In the genomic region with DNA sequence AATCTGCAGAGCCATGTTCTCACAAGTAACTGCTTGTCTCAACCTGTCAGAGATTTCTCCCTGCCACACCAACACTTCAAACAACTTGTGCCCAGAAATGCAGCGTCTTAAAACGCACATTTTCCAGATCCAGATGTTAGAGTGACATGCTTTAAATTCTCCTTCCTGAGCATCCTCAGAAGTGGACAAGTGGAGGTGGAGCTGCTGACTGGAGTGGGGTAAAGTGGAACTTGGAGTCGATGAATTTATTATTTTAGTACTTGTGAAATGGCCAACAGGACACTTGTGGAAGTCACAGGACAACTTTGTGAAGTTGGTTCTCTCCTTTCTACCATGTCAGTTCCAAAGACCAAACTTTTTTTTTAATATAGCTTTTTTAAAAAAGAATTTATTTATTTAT, we compare ENCODE assay signal across 28 mouse cellular contexts. TPM values are rescaled to one million over a fixed set of nuclear protein-coding genes. Genes with fewer than 3 reads are reported as not detected.
"Had no signal": no experiment of that assay in that cellular context is flagged by ENCODE, and none has a peak within 500 bp of the region (broad histone marks: within the 10 kb centered on the region; RNA-seq: fewer than 3 reads in every experiment).

No protein-coding gene starts in this region.

- H3K4me1 ChIP-seq: embryonic facial prominence, embryonic 10.5 days; embryonic facial prominence, embryonic 12.5 days; embryonic facial prominence, embryonic 13.5 days; embryonic facial prominence, embryonic 15.5 days; forebrain, embryonic 10.5 days; forebrain, embryonic 12.5 days; forebrain, embryonic 13.5 days; forebrain, embryonic 15.5 days had no signal

- H3K4me2 ChIP-seq: embryonic facial prominence, embryonic 12.5 days; embryonic facial prominence, embryonic 13.5 days; embryonic facial prominence, embryonic 15.5 days; forebrain, embryonic 12.5 days; forebrain, embryonic 13.5 days; forebrain, embryonic 15.5 days had no signal

- H3K9ac ChIP-seq: embryonic facial prominence, embryonic 12.5 days; embryonic facial prominence, embryonic 13.5 days; embryonic facial prominence, embryonic 15.5 days; forebrain, embryonic 12.5 days; forebrain, embryonic 13.5 days; forebrain, embryonic 15.5 days; forebrain, postnatal 0 days had no signal

- H3K27ac ChIP-seq: embryonic facial prominence, embryonic 10.5 days; embryonic facial prominence, embryonic 12.5 days; embryonic facial prominence, embryonic 13.5 days; embryonic facial prominence, embryonic 15.5 days; forebrain, embryonic 10.5 days; forebrain, embryonic 12.5 days; forebrain, embryonic 13.5 days; forebrain, embryonic 15.5 days; gastrocnemius, adult 2 months; heart, adult 2 months had no signal

- H3K36me3 ChIP-seq: embryonic facial prominence, embryonic 12.5 days; embryonic facial prominence, embryonic 15.5 days; forebrain, embryonic 12.5 days; forebrain, embryonic 15.5 days had no signal

- ATAC-seq: forebrain, embryonic 13.5 days; forebrain, embryonic 14.5 days; forebrain, embryonic 15.5 days; forebrain, embryonic 16.5 days; forebrain, postnatal 0 days had no signal

- H3K27me3 ChIP-seq: embryonic facial prominence, embryonic 12.5 days; embryonic facial prominence, embryonic 13.5 days; embryonic facial prominence, embryonic 15.5 days; forebrain, embryonic 12.5 days; forebrain, embryonic 13.5 days; forebrain, embryonic 15.5 days had no signal

- H3K9me3 ChIP-seq: embryonic facial prominence, embryonic 10.5 days; embryonic facial prominence, embryonic 12.5 days; embryonic facial prominence, embryonic 13.5 days; embryonic facial prominence, embryonic 15.5 days; forebrain, embryonic 10.5 days; forebrain, embryonic 12.5 days; forebrain, embryonic 13.5 days; forebrain, embryonic 15.5 days had no signal

- H3K4me3 ChIP-seq: embryonic facial prominence, embryonic 10.5 days; embryonic facial prominence, embryonic 12.5 days; embryonic facial prominence, embryonic 13.5 days; embryonic facial prominence, embryonic 15.5 days; erythroblast, embryonic 14.5 days; forebrain, embryonic 10.5 days; forebrain, embryonic 12.5 days; forebrain, embryonic 13.5 days; forebrain, embryonic 15.5 days; gastrocnemius, adult 2 months; heart, adult 2 months had no signal

- DNase-seq: cerebellum, adult 2 months; cerebellum, adult 8-10 months; cerebellum, adult 9-10 months; cerebellum, adult 9-11 months; cerebellum, postnatal 10 days; cerebellum, postnatal 14 days; cerebellum, postnatal 25 days; cerebellum, postnatal 36 days; embryo, embryonic 11 days; forebrain, postnatal 0 days; gastrocnemius, adult 2 months; gastrocnemius, postnatal 10 days; gastrocnemius, postnatal 14 days; gastrocnemius, postnatal 25 days; gastrocnemius, postnatal 36 days; heart, adult 18-20 months; heart, adult 2 months had no signal

RNA-seq across cellular contexts. Expression of gene Cdc14b, which starts 49.4 kb away (rescaled TPM):
- polyA plus RNA-seq: erythroblast, embryonic 14.5 days had no signal
